Mouse (Mus musculus) retina, embryonic 14.5 days (tissue): Measurements from ENCODE around the gene Syce3.
A peak's percentile ranks its signal among the peaks of the same experiment; 100 is the strongest.

Experiments
- DNase-seq: peaks from one replicate; pipeline ENCODE4 v3.0.0-alpha.2; 2015; ENCODE audit warnings: low spot score

Gene Syce3

GRCm38 (mm10) chr15:89424621-89425020, 14.3 kb upstream of the Syce3 start:
- no peak for DNase-seq

DNA sequence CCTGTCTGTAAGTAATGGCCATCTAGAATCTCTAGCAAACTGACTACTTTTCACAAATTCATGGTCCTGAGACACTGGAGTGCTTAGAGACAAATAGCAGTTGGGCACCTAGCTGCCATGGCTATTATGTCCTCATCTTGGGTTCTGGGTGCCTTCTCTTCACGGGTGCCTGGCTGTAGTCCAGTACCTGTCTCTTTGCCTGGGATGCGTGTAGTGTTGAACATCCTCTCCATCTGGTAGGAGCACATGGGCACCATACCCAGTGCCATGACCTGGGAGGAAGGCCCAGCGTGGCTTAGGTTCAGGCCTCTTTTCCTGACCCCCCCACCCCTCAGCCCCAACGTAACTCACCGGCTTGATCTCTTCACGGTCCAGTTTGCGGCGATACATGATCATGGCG, 11.6 kb upstream of the Syce3 start:
- no peak for DNase-seq

GRCm38 (mm10) chr15:89415282-89415681, 5.0 kb upstream of the Syce3 start:
- no peak for DNase-seq

GRCm38 (mm10) chr15:89406691-89407090, 3.6 kb downstream of the Syce3 start:
- DNase-seq, result no peak

GRCm38 (mm10) chr15:89404831-89405623, 5.3 kb downstream of the Syce3 start:
- DNase-seq, result no peak

DNA sequence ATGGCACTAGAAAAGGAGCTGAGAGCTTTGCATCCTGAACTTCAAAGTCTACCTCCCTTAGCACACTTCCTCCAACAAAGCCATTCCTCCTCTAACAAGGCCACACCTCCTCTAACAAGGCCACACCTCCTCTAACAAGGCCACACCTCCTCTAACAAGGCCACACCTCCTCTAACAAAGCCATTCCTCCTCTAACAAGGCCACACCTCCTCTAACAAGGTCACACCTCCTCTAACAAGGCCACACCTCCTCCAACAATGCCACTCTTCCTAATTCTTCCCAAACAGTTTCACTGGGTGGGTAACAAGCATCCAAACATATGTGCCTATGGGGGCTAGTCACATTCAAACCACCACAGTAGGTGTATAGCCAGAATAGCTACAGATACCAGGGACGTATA, 7.8 kb downstream of the Syce3 start:
- no peak for DNase-seq

- no peak for DNase-seq
Observed at GRCm38 (mm10) chr15:89399716-89400115, 10.6 kb downstream of the Syce3 start.

DNA sequence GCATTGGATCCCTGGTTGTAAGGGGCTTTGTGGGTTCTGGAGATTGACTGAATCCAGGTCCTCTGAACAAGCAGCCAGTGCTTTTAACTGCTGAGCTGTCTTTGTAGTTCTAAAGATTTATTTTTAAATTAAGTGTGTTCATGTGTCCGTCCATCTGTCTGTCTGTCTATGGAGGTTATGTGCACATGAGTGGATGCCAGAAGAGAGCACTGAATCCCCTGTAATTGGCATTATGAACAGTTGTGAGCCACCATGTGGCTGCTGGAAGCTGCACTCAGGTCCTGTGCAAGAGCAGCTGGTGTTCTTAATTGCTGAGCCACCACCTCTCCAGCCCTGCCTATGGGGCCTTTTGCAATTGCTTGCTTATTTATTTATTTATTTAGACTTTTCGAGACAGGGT, 12.2 kb downstream of the Syce3 start:
- peak; percentile 68 for DNase-seq

DNA sequence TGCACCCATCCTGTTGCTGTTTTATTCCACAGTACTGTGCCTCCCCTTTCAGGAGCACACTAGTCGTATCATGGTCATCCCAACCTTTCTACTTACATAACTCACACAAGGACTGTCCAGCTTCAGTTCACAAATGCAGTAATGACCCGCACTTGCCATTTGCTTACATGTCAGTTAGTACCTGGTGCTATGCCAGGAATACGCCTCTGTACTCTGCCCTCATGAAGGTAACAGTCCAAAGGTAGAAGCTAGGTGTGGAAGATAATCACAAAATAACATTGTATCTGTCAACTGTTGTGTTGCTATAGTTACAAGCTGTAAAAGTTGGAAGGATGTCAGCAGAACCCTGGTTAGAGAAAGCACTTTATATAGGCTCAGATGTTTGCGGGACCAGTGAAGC, 13.4 kb downstream of the Syce3 start:
- no peak for DNase-seq

DNA sequence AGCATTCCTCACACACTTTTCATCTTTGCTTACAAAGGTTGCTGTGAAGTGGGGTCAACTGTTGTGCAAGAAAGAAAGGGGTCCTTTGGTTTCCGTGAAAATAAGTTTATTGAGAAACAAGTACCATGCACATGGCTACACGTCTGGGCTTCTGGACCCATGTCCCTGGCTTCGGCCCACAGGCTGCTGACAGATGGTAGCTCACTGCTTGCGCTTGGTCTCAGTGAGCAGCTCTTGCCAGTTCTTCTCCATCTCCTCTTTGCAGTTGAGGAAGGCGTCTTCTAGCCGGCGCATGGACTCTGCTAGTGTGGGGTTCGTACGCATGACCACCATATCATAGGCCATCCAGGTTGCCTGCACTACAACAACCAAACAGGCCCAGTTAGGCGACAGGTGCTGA, 20.2 kb downstream of the Syce3 start:
- DNase-seq, result no peak

- DNase-seq, result no peak
Observed at GRCm38 (mm10) chr15:89387127-89387526, 23.2 kb downstream of the Syce3 start.

- DNase-seq, result no peak
Observed at GRCm38 (mm10) chr15:89384617-89385016, 25.7 kb downstream of the Syce3 start, which contains the start of gene Klhdc7b. Klhdc7b (plus strand) TSS chr15:89384917.

DNA sequence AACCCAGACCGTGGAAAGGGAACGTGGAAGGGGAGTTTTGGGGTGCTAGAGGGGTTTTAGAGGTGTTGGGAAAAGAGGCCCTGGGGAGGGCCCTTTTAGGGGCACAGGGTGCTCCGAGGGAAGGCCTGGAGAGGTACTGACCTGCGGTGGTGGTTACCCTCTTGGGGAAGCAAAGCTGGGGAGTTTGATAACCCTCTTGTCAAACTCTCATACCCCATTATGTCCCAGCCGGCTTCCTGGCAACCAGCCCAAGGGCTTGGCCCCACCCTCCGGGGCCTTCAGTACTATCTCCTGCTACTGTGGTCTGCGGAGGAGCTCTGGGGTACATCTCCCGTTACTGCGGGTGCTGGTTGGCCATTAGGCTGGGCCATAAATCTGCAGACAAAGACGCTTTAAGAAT, 30.9 kb downstream of the Syce3 start:
- no peak for DNase-seq

DNA sequence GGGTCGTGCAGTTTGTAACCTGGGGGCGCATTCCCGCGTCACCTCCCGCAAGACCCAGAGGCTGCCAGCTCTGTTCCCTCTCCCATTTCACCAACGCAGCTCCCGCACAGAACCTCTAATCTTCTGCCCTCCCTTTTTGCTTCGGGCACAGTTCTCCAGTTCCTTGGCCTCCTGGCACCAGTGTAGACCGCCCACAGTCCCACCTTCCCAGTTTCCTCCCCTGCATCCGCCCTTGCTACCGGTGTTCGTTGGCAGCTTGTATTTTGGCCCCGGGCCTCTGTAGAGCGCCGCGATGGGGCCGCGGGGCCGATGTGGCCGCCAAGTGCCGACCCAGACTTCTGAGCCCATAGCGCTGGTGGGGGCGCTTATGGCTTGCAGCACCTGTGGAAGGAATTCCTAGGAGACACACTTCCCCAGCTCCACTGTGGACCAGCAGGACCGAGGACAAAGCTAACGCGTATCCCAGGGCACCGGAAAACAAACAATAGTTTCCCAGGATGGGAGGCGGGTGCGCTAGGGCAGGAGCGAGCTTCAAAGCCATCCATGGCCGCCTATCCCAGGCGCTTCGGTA, 31.4 kb downstream of the Syce3 start, which contains the start of gene Odf3b:
Gene Odf3b (minus strand): TSS at position 452 of the 571 bp plus-strand sequence.
- DNase-seq, result peak; percentile 36

DNA sequence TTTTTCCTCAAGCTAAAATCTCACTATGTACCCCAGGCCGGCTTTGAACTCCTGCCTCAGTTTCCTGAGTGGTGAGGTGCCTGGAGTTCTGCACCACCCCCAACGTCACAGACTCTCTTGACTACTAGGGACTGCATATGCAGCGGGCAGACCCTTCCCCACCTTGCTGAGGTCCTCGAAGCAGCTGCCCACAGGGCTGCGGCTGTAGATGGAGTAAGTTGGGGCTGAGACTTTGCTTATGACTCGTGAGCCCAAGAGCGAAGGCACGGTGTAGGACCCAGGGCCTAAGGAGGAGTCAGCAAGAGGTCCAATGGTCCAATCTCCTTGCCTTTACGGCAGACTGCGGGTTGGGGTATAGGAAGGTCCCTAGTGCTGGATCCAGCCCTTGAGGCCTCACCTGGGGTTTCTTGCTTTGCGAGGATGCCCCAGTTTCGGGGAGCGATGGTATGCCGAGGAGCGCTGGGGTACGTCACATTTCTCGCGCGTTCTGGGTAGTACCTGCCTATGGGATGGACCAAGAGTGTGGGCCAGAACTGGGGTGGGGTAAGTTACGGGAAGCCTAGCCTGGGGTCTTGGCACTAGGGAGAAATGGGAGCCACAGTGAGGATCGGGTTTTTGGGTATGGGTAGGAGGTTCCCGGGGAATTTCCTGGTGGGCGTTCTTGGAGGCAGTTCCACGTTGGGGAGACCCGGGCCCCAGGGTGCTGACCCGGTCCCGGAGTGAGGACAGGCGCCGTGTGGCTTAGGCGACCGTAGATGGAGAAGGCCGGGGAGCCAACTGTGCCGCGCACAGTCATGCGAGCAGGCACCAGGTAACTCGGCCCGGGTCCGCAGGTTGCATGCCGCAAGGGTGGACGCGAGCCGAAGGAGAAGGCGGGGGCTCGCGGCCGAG, 32.1 kb downstream of the Syce3 start:
- no peak for DNase-seq

DNA sequence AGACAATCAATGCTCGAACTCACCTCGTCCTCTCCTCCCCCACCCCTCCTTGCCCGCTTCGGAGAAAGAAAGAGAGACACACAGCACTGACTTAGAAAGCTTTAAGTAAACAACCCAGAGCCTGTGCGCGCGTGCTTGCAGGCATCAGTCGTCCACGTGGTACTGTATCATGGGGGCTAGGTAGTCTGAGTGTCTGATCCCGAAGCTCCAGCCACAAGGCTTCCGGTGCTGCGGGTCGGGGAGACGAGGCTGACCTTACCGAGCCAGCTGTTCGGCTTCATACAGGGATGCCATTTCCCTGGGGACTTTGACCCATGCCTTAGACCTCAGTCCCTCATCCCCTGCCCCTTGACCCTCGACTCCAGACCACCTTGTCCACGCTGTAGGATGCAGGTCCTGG, 32.9 kb downstream of the Syce3 start:
- DNase-seq, result peak; percentile 10

- DNase-seq, result no peak
Observed at GRCm38 (mm10) chr15:89376957-89377356, 33.3 kb downstream of the Syce3 start, which contains the start of gene Tymp. Tymp (minus strand) TSS chr15:89377039.

GRCm38 (mm10) chr15:89376040-89376439, 34.3 kb downstream of the Syce3 start:
- no peak for DNase-seq

- DNase-seq, result peak; percentile 12
Observed at GRCm38 (mm10) chr15:89374801-89375534, 35.3 kb downstream of the Syce3 start.

DNA sequence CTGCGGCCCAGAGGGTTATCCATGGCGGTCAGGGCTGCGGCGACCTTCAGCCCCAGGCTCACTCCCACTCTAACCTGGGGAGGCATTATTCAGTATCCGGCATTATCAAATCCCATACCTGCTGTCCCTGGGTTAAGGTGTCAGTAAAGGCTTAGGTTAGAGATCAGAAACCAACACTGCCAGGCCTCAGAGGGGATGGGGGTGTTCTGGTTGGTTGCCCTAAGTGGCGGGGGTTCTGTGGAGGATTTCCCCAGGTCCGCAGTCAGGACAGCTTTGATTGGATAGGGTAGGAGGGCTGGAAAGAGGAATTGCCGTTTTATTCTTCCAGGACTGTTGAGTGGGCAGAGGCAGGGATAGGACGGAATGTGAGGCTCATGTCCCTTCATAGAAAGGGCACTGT, 36.0 kb downstream of the Syce3 start:
- DNase-seq, result no peak

- peak; percentile 94 for DNase-seq
Observed at GRCm38 (mm10) chr15:89373762-89374248, 36.5 kb downstream of the Syce3 start, which contains the start of gene Sco2. Sco2 (minus strand) TSS chr15:89373846.
